Mouse (Mus musculus) 3134 (cell line): ENCODE results near the gene Ect2l.
"Not testable (repeated sequence)": the region's sequence is repeated elsewhere in the genome, so short reads cannot be mapped to it uniquely, and the experiment has no call there.

Experiments used
- DNase-seq: peaks from one replicate; pipeline ENCODE4 v3.0.0-alpha.2; 2011; ENCODE audit warnings: low spot score; ENCODE audit not compliant: insufficient read length; ENCODE audit errors: extremely low read depth

The Ect2l gene

DNA sequence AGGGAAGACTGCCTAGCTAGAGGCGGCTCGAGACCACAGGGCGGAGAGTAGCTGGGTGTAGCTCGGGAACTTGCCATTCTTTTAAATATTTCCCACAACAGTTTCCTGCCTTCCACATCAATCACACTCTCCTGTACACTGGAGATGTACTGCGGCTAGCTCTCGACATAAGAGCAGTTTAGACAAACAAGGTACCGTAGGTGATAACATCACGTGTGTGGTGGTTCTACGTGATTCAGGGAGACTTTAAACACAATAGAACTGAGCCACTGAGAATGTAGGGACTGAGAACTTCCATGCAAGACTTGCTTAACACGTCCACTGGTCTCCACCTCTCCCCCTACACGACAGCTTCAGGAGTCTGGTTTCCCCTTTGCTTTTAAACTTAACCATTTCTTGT is 17.5 kb downstream of the Ect2l start:
- DNase-seq = no peak

DNA sequence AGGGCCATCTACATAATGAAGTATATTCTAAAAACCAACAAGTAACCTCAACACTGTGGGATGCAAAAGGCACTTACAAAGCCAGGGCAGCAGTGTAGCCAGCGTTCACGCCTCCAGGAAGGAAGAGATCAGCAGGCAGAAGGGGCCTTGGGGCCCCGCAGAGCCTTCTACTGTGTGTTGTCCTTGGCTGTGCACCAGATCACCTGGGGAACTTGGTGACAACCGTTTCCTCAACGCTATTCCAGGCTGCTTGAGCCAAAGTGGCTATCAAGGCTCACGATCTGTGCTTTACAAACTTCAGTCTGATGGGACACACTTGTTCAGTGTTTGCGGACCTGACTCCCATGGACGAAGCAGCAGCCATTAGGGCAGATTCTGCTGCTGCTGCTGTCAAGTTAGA is 19.0 kb downstream of the Ect2l start:
- no peak for DNase-seq

DNA sequence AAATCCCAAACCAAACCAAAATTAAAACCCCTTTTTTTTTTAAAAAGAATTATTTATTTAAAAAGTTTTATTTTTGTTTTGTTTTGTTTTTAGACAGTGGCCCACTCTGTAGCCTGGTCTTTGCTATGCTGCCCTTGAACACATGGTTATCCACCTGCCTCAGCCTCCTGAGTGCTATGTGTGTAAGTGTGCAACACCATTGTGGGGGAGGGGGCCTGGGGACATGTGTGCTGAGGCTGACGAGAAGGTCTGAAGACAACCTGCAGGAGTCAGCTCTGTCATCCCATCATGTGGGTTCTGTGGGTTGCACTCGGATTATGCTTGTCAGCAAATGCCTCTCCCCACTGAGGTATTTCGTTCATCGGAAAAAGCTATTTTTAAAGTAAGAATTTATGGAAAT is 21.2 kb downstream of the Ect2l start:
- DNase-seq = no peak

- DNase-seq = no peak
Observed at GRCm38 (mm10) chr10:18188564-18188963, 22.1 kb downstream of the Ect2l start.

DNA sequence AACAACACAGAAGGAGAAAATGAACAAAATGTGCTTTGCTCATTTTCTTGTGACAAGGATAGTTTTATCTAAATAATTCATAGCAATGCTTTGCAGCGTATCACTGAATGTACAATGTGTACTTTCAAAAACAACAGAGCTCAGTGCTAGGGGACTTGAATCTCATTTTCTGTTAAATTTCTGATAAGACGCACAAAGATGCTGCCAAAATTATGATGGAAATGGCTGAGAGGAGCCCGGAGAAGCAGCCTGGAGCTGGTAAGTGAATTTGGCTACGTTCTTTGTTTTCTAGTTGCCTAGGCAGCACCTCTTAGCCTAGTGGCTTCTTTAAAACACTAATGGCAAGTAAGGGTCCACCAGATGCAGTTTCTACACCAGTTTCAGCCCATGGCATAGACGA is 28.4 kb downstream of the Ect2l start:
- no peak for DNase-seq

DNA sequence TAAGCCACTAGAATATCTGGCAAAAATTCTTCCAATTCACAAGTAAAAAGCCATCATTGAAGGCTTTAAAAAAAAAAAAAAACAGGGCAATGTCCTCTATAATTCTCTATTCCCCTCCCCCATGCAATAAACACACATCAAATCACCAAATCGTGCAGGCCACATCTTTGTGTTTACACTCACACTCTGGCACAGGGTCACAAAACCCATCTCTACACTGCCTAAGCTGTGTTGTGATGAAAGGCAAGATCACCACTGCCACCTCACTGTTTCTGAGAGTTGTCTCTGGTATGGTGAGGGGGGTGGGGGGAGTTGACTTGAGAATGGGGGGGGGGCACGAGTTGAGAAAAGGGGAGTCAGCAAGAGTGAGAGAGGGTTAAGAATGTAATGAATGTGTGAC is 33.4 kb downstream of the Ect2l start:
- no peak for DNase-seq

DNA sequence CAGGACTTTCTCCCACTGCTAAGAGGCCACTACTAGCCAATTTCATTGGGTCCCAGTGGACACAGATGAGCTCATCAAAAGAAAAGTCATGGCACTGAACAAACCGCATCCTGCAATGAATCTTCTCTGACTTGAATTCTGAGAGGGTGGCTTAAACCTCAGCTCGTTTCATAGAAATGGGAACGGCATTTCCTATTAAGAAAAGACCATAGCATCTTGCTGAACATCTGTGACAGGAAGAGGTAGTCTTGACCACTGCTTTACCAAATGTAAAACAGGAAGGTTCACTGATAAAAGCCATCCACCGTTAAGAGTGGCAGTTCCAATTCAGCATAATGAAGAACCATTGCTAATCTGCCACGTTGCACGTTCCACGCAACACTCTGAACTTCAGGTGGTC is 34.0 kb downstream of the Ect2l start:
- DNase-seq = no peak

- no peak for DNase-seq
Observed at GRCm38 (mm10) chr10:18175087-18175486, 35.6 kb downstream of the Ect2l start.

DNA sequence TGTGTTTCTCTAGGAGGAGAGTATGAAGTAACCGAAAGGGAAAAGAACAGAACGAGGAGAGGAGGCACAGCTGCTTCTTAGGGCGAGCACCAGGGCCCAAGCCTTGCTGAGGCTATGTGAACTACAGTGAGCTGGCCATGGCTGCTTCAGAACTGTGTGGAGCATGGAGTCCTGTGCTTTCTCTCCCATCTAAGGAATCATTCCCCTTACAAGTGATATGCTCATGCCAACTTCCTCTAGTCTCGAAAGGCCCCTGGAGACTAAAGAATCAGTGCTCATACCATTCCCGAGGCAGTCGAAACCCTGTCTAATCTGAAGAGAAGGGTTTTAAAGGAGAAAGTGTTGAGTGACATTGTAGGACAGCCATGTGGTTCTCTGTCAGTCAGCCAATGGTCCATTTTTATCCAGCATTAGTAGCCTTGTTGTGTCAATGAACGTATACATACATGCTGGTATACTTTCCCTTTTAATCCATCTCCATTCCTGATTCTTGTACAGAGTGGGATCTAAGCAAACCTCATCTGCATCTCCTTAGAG is 48.2 kb downstream of the Ect2l start:
- DNase-seq = no peak

- DNase-seq = no peak
Observed at GRCm38 (mm10) chr10:18147224-18147623, 63.5 kb downstream of the Ect2l start.

GRCm38 (mm10) chr10:18142231-18142630 is 68.5 kb downstream of the Ect2l start:
- no peak for DNase-seq

GRCm38 (mm10) chr10:18141389-18141788 is 69.3 kb downstream of the Ect2l start:
- no peak for DNase-seq

GRCm38 (mm10) chr10:18139615-18140014 is 71.1 kb downstream of the Ect2l start:
- no peak for DNase-seq

DNA sequence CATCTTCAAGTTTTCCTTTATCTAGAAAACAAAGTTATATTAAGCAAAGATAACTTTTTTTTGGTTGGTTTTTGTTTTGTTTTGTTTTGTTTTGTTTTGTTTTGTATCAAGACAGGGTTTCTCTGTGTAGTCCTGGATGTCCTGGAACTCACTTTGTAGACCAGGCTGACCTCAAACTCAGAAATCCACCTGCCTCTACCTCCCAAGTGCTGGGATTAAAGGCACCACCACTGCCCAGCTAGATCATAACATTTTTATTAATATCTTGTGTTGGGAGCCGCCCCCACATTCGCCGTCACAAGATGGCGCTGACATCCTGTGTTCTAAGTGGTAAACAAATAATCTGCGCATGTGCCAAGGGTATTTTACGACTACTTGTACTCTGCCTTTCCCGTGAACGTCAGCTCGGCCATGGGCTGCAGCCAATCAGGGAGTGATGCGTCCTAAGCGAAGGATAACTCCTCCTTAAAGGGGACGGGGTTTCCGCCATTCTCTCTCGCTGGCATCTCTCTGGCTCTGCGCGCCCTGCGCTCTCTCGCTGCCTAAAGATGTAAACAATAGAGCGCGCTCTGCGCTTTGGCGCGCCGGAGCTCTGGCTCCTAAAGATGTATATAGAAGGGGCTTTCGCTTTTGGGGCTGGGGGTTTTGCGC is 71.7 kb downstream of the Ect2l start:
- DNase-seq = not testable (repeated sequence)

- DNase-seq = no peak
Observed at GRCm38 (mm10) chr10:18131666-18132650, 78.7 kb downstream of the Ect2l start.

DNA sequence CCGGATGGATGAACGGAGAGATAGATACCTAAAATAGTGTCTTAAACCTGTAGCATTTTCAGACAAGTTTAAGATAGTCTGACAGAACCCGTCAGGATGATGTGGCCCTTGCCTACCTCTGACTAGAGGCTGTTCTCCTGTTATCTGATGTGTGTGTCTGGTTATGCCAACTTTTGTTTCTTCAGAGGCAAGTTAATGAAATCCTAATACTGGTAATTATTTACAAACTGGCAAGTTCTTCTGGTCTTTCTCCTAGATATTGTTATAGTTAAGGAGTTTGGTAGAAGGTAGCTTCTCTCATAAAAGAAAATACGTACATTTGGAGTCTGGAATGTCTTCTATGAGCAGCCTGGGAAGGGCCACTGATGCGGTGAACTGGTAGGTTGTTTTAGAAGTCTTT is 80.4 kb downstream of the Ect2l start:
- no peak for DNase-seq

DNA sequence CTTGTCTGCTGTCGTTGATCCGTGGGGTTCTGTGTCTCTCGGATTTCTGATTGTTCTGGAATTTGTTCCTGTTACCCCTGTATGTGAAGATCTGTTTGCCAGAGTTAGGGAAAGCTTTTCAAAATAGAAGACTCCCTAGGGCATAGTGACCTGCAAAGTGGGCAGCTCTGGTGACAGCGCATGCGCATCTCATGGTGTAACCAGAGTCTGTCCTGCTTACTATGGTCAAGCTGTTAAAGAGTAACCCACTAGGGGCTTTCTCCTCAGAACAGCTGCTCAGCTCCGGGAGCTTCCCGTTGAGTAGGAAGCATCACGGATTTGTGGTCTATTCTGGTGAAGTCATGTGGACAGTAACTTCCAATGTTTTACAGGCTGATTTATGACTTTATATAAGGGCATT is 92.4 kb downstream of the Ect2l start:
- no peak for DNase-seq

DNA sequence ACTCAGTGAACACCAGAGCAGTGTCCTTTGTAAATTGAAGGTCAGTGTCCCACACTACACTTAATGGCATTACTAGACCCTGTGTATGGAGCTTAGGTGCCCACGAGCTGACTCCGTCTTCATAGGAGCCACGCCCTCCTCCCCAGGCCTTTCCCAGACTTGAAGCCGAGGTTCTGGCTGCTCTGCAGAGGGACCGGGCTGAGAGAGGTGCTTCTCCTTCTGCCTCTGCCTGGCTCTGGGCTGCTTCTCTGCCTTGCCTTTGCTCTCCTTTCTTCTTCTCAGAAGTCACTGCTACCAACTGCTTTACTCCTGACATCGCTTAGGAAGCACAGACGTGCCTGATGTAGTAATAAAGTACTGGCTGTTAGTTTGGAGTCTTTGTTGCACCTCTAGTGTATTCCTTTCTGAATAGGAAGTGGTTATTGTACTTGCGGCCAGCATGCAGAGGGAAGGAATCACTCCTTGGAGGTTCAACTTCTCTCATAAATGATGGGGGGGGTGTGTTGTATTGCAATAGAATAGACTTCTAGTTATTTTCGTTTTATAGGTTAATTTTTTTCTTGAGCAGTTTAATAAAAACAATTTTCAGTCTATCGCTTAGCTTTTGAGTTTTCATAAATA is 97.1 kb downstream of the Ect2l start:
- no peak for DNase-seq

GRCm38 (mm10) chr10:18110940-18111339 is 99.8 kb downstream of the Ect2l start:
- no peak for DNase-seq

GRCm38 (mm10) chr10:18107471-18107870 is 103.2 kb downstream of the Ect2l start:
- no peak for DNase-seq

DNA sequence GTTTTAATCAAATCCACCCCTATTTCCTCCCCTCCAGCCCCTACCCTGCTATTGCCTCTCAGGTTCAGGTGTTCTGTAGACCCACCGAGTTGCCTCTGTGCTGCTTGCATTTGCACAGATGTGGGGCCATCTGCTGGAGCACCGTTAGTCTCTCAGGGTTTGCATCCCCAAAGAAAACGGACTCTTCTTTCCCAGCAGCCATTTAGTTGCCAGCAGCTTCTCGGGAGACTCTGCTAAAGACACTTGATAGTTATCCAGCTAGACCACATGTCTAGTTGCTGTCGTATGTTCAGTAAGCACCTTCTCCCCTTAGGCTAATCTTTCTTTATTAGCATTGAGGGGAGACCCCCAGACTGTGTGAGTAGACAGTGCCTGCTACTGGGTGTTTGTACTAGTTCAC is 108.5 kb downstream of the Ect2l start:
- no peak for DNase-seq
